Mouse (Mus musculus): ENCODE data around the gene Rasl11a. TPM values are rescaled to one million over a fixed set of nuclear protein-coding genes. Genes with fewer than 3 reads are reported as not detected.
A peak's percentile ranks its signal among the peaks of the same experiment; 100 is the strongest.

Rasl11a gene
- polyA plus RNA-seq, 1 experiment, result 3.8 TPM

DNA sequence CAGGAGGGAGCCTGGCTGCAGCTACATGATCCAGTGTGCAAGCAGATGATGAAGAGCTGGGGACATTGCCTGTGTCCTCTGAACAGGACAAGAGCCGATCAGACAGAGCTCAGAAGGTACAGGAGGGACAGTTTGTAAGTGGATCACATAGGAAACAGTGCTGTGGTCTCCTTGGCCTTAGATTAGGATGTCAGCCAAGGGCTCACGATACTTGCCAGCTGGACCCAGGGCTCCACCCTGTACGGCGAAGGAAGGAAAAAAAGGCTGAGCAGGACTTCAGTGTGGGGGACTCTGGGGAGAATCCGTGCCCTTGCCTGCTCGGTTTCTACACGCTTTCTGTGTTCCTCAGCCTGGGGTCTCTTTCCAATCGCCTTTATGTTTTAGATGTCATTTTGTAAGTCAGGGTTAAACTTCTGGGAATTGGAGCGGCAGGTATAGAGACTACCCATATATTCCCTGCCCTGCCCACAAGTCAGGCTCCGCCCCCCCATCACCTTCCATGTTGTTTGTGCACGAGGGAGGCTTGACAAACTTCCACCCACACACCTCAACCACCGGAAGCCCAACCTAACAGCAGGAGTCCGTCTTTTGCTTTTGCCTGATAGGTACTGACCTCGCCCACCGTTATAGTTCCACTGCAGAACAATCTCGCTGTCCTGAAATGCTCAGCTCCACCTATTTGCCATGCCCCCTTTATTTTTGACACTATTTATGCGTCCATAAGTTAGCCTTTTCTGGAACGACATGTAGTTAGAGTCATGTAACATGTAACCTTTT is 15.5 kb downstream of the Rasl11a start:
- Histone ChIP-seq H3K4me1 (ENCODE audit: control insufficient read depth, insufficient read depth, low read length) (peaks cover 2% of the 10 kb centered on the region), H3K36me3 (ENCODE audit: control insufficient read depth, insufficient read depth, low read length, poor library complexity, severe bottlenecking) (no peaks in the 10 kb centered on the region), H3K27me3 (ENCODE audit: control insufficient read depth, insufficient read depth, low read length, poor library complexity, severe bottlenecking) (no peaks in the 10 kb centered on the region), H3K27ac (ENCODE audit: insufficient read depth, low read length) (no peak overlapping the region), H3K9ac (ENCODE audit: low read depth, poor library complexity, severe bottlenecking) (no peak overlapping the region), H3K9me3 (replicated peaks; ENCODE audit: control insufficient read depth, insufficient read depth, low read length, poor library complexity, severe bottlenecking) (peaks cover 3% of the 10 kb centered on the region; the same call in 1 of the 2 replicates), H3K4me3 (ENCODE audit: low read depth, low read length) (no peak overlapping the region)
- TF ChIP-seq EP300 (IDR thresholded peaks at IDR 0.05; ENCODE audit: insufficient read depth, low read depth, low read length), result no peak

GRCm38 (mm10) chr5:146861588-146861987 is 16.7 kb downstream of the Rasl11a start:
- TF ChIP-seq POLR2A (IDR thresholded peaks at IDR 0.05; ENCODE audit: insufficient read depth, low read length) (no peak), CTCF (IDR thresholded peaks at IDR 0.05; ENCODE audit: low read depth, low read length) (no peak), EP300 (IDR thresholded peaks at IDR 0.05; ENCODE audit: insufficient read depth, low read depth, low read length) (no peak)
- no peaks in the 10 kb centered on the region for H3K9me3 ChIP-seq (replicated peaks; ENCODE audit: control insufficient read depth, insufficient read depth, low read length, poor library complexity, severe bottlenecking)
- H3K4me3 ChIP-seq (ENCODE audit: low read depth, low read length), result no peak overlapping the region
- no peak overlapping the region for H3K27ac ChIP-seq (ENCODE audit: insufficient read depth, low read length)
- H3K4me1 ChIP-seq (ENCODE audit: control insufficient read depth, insufficient read depth, low read length), result peaks cover 2% of the 10 kb centered on the region
- no peaks in the 10 kb centered on the region for H3K27me3 ChIP-seq (ENCODE audit: control insufficient read depth, insufficient read depth, low read length, poor library complexity, severe bottlenecking)
- no peaks in the 10 kb centered on the region for H3K36me3 ChIP-seq (ENCODE audit: control insufficient read depth, insufficient read depth, low read length, poor library complexity, severe bottlenecking)
- no peak overlapping the region for H3K9ac ChIP-seq (ENCODE audit: low read depth, poor library complexity, severe bottlenecking)

DNA sequence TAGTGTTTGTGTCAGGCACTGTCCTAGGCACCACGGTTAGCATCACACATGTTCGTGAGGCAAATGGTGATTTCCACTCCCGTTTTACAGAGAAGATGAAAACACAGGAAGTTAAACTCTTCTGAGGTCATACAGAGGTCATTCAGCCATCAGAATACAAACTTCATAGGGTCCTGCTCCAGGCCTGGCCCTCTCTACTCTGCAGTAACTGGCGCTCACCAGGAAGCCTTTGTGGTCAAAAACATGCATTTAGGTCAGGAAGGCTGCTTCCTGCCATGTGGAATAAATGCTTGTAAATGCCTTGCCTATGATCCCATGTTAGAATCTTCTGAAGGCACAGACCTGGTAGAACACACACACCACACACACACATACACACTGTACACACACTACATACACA is 20.6 kb downstream of the Rasl11a start:
- no peak for TF ChIP-seq CTCF (IDR thresholded peaks at IDR 0.05; ENCODE audit: low read depth, low read length)
- TF ChIP-seq EP300 (IDR thresholded peaks at IDR 0.05; ENCODE audit: insufficient read depth, low read depth, low read length), result no peak
- TF ChIP-seq POLR2A (IDR thresholded peaks at IDR 0.05; ENCODE audit: insufficient read depth, low read length), result no peak
- no peaks in the 10 kb centered on the region for H3K27me3 ChIP-seq (ENCODE audit: control insufficient read depth, insufficient read depth, low read length, poor library complexity, severe bottlenecking)
- no peak overlapping the region for H3K27ac ChIP-seq (ENCODE audit: insufficient read depth, low read length)
- no peaks in the 10 kb centered on the region; the same call in 1 of the 2 replicates for H3K9me3 ChIP-seq (replicated peaks; ENCODE audit: control insufficient read depth, insufficient read depth, low read length, poor library complexity, severe bottlenecking)
- H3K4me3 ChIP-seq (ENCODE audit: low read depth, low read length), result no peak overlapping the region
- H3K36me3 ChIP-seq (ENCODE audit: control insufficient read depth, insufficient read depth, low read length, poor library complexity, severe bottlenecking), result no peaks in the 10 kb centered on the region
- no peak overlapping the region for H3K9ac ChIP-seq (ENCODE audit: low read depth, poor library complexity, severe bottlenecking)
- peaks cover 4% of the 10 kb centered on the region for H3K4me1 ChIP-seq (ENCODE audit: control insufficient read depth, insufficient read depth, low read length)

DNA sequence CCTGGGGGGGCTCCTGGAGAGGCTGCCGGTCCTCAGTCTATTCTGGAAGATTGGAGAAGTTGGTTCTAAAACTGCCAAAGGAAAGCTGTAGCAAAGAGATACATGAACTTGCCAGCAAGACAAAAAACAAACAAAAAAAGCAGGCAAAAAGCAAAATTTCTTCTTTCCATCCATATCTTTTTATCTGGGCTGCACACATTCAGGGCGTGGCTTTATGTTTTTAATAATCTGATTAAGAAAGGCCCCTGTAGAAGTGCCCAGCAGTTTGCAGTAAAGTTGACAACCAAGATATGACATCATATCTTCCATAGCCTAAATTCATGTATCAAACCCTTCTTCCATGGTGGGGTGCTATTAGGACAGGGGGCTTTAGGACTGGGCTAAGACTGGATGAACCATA is 21.4 kb downstream of the Rasl11a start:
- Histone ChIP-seq H3K36me3 (ENCODE audit: control insufficient read depth, insufficient read depth, low read length, poor library complexity, severe bottlenecking) (no peaks in the 10 kb centered on the region), H3K4me1 (ENCODE audit: control insufficient read depth, insufficient read depth, low read length) (peaks cover 4% of the 10 kb centered on the region), H3K9me3 (replicated peaks; ENCODE audit: control insufficient read depth, insufficient read depth, low read length, poor library complexity, severe bottlenecking) (no peaks in the 10 kb centered on the region; the same call in 1 of the 2 replicates), H3K27me3 (ENCODE audit: control insufficient read depth, insufficient read depth, low read length, poor library complexity, severe bottlenecking) (no peaks in the 10 kb centered on the region), H3K27ac (ENCODE audit: insufficient read depth, low read length) (no peak overlapping the region), H3K9ac (ENCODE audit: low read depth, poor library complexity, severe bottlenecking) (no peak overlapping the region), H3K4me3 (ENCODE audit: low read depth, low read length) (no peak overlapping the region)
- TF ChIP-seq EP300 (IDR thresholded peaks at IDR 0.05; ENCODE audit: insufficient read depth, low read depth, low read length) (no peak), POLR2A (IDR thresholded peaks at IDR 0.05; ENCODE audit: insufficient read depth, low read length) (no peak), CTCF (IDR thresholded peaks at IDR 0.05; ENCODE audit: low read depth, low read length) (no peak)

- Histone ChIP-seq H3K27me3 (ENCODE audit: control insufficient read depth, insufficient read depth, low read length, poor library complexity, severe bottlenecking) (no peaks in the 10 kb centered on the region), H3K36me3 (ENCODE audit: control insufficient read depth, insufficient read depth, low read length, poor library complexity, severe bottlenecking) (no peaks in the 10 kb centered on the region), H3K4me3 (ENCODE audit: low read depth, low read length) (peak overlapping the region; percentile 8; the same call in 1 of the 2 replicates), H3K4me1 (ENCODE audit: control insufficient read depth, insufficient read depth, low read length) (peaks cover 2% of the 10 kb centered on the region), H3K27ac (ENCODE audit: insufficient read depth, low read length) (no peak overlapping the region), H3K9ac (ENCODE audit: low read depth, poor library complexity, severe bottlenecking) (no peak overlapping the region), H3K9me3 (replicated peaks; ENCODE audit: control insufficient read depth, insufficient read depth, low read length, poor library complexity, severe bottlenecking) (no peaks in the 10 kb centered on the region; the same call in 1 of the 2 replicates)
- no peak for TF ChIP-seq CTCF (IDR thresholded peaks at IDR 0.05; ENCODE audit: low read depth, low read length)
- no peak for TF ChIP-seq POLR2A (IDR thresholded peaks at IDR 0.05; ENCODE audit: insufficient read depth, low read length)
- TF ChIP-seq EP300 (IDR thresholded peaks at IDR 0.05; ENCODE audit: insufficient read depth, low read depth, low read length), result no peak
Measured at GRCm38 (mm10) chr5:146867246-146867945, 22.5 kb downstream of the Rasl11a start.

DNA sequence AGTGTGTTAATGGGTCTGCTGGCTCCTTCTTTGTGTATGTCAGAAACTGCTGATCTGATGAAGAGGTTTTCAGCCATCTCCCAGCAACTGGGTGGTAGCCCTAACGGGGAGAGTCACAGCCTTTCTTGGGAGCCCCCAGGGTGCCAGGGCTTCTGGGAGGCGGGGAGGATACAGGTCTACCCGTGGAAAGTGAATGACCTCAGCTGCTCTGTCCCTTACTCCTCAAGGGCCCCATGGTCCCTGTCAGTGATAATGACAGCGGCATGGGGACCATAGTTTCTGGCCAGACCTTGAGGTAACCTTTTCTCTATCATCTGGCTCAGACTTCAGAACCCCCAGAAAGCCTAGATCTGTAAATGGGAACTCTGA is 23.1 kb downstream of the Rasl11a start:
- no peak overlapping the region for H3K9ac ChIP-seq (ENCODE audit: low read depth, poor library complexity, severe bottlenecking)
- H3K36me3 ChIP-seq (ENCODE audit: control insufficient read depth, insufficient read depth, low read length, poor library complexity, severe bottlenecking), result no peaks in the 10 kb centered on the region
- no peaks in the 10 kb centered on the region; the same call in 1 of the 2 replicates for H3K9me3 ChIP-seq (replicated peaks; ENCODE audit: control insufficient read depth, insufficient read depth, low read length, poor library complexity, severe bottlenecking)
- H3K4me1 ChIP-seq (ENCODE audit: control insufficient read depth, insufficient read depth, low read length), result peaks cover 2% of the 10 kb centered on the region
- H3K27me3 ChIP-seq (ENCODE audit: control insufficient read depth, insufficient read depth, low read length, poor library complexity, severe bottlenecking), result no peaks in the 10 kb centered on the region
- TF ChIP-seq POLR2A (IDR thresholded peaks at IDR 0.05; ENCODE audit: insufficient read depth, low read length) (no peak), CTCF (IDR thresholded peaks at IDR 0.05; ENCODE audit: low read depth, low read length) (no peak), EP300 (IDR thresholded peaks at IDR 0.05; ENCODE audit: insufficient read depth, low read depth, low read length) (no peak)
- no peak overlapping the region for H3K4me3 ChIP-seq (ENCODE audit: low read depth, low read length)
- H3K27ac ChIP-seq (ENCODE audit: insufficient read depth, low read length), result no peak overlapping the region

All from ES-Bruce4 (cell line).